Mouse (Mus musculus): ENCODE measurements around the gene Olfr143. TPM values are rescaled to one million over a fixed set of nuclear protein-coding genes. Genes with fewer than 3 reads are reported as not detected.

Gene Olfr143
- not detected for total RNA-seq (2021)
- long read RNA-seq, experiment 1: 0 reads
- long read RNA-seq, experiment 2: 0 reads

GRCm38 (mm10) chr9:38252474-38252873 lies at the start of gene Olfr143:
TSS of gene Olfr143 (plus strand) at chr9:38252774.
- no peak for DNase-seq (ENCODE audit: low spot score in 2 of 2)

GRCm38 (mm10) chr9:38208065-38208464 lies 44.5 kb upstream of the Olfr143 start, which contains the start of gene Olfr893:
TSS of gene Olfr893 (plus strand) at chr9:38208365.
- DNase-seq (ENCODE audit: low spot score in 2 of 2): no peak

GRCm38 (mm10) chr9:38217755-38218154 lies 34.8 kb upstream of the Olfr143 start, which contains the start of gene Olfr894:
TSS of gene Olfr894 (plus strand) at chr9:38218055.
- no peak for DNase-seq (ENCODE audit: low spot score in 2 of 2)

- DNase-seq (ENCODE audit: low spot score in 2 of 2): no peak
These were observed 15.0 kb downstream of the Olfr143 start, which contains the start of gene Olfr895 for GRCm38 (mm10) chr9:38267551-38267950. TSS of gene Olfr895 (plus strand) at chr9:38267851.

GRCm38 (mm10) chr9:38290807-38291206 lies 38.2 kb downstream of the Olfr143 start, which contains the start of gene Olfr896-ps1:
TSS of gene Olfr896-ps1 (plus strand) at chr9:38291107.
- no peak for DNase-seq (ENCODE audit: low spot score in 2 of 2)

Other genes starting within 250 kb of the Olfr143 start
- gene Olfr883, start 227.0 kb upstream of the Olfr143 start, total RNA-seq (2021): not detected
- not detected for gene Olfr884, start 206.2 kb upstream of the Olfr143 start, total RNA-seq (2021)
- not detected for gene Olfr885, start 191.5 kb upstream of the Olfr143 start, total RNA-seq (2021)
- not detected for gene Olfr887, start 168.7 kb upstream of the Olfr143 start, total RNA-seq (2021)
- gene Olfr888, start 144.6 kb upstream of the Olfr143 start, total RNA-seq (2021): not detected
- not detected for gene Olfr889, start 137.6 kb upstream of the Olfr143 start, total RNA-seq (2021)
- gene Olfr890, start 110.3 kb upstream of the Olfr143 start, total RNA-seq (2021): not detected
- gene Olfr891, start 72.0 kb upstream of the Olfr143 start, total RNA-seq (2021): not detected
- not detected for gene Olfr893, start 44.4 kb upstream of the Olfr143 start, total RNA-seq (2021)
- not detected for gene Olfr894, start 34.7 kb upstream of the Olfr143 start, total RNA-seq (2021)
- gene Olfr895, start 15.1 kb downstream of the Olfr143 start, total RNA-seq (2021): not detected
- not detected for gene Olfr896-ps1, start 38.3 kb downstream of the Olfr143 start, total RNA-seq (2021)
- gene Olfr25, start 76.3 kb downstream of the Olfr143 start, total RNA-seq (2021): not detected
- gene Olfr898, start 95.6 kb downstream of the Olfr143 start, total RNA-seq (2021): not detected
- gene Olfr250, start 114.1 kb downstream of the Olfr143 start, total RNA-seq (2021): not detected
- gene Olfr251, start 124.3 kb downstream of the Olfr143 start, total RNA-seq (2021): not detected
- not detected for gene Olfr147, start 148.9 kb downstream of the Olfr143 start, total RNA-seq (2021)
- not detected for gene Olfr901, start 176.7 kb downstream of the Olfr143 start, total RNA-seq (2021)
- gene Olfr902, start 194.9 kb downstream of the Olfr143 start, total RNA-seq (2021): not detected
- not detected for gene Olfr904, start 210.4 kb downstream of the Olfr143 start, total RNA-seq (2021)
- under 1 TPM in 1 of 2 experiments, not detected in 1; 0.07 TPM for gene Olfr905, start 218.3 kb downstream of the Olfr143 start, total RNA-seq (2021)
- gene Olfr906, start 234.3 kb downstream of the Olfr143 start, total RNA-seq (2021): not detected
- gene Olfr907, start 243.0 kb downstream of the Olfr143 start, total RNA-seq (2021): not detected

All from gastrocnemius, postnatal 4 days (tissue).